Mouse (Mus musculus) thymus, postnatal 14 days (tissue): ENCODE data around the gene Harbi1.

Experiments used
- DNase-seq: peaks from one replicate; pipeline ENCODE4 v3.0.0; 2021

Gene Harbi1

GRCm38 (mm10) chr2:91718276-91718675 is 7.6 kb downstream of the Harbi1 start:
- no peak for DNase-seq

- no peak for DNase-seq
These were observed 12.7 kb downstream of the Harbi1 start for GRCm38 (mm10) chr2:91723382-91723781.

- DNase-seq: no peak
These were observed 13.3 kb downstream of the Harbi1 start for GRCm38 (mm10) chr2:91723951-91724350.

- DNase-seq: no peak
These were observed 14.1 kb downstream of the Harbi1 start for GRCm38 (mm10) chr2:91724716-91725115.

GRCm38 (mm10) chr2:91725476-91725875 is 14.8 kb downstream of the Harbi1 start:
- DNase-seq: peak; percentile 37

- no peak for DNase-seq
These were observed 16.4 kb downstream of the Harbi1 start for GRCm38 (mm10) chr2:91727011-91727410.

- DNase-seq: no peak
These were observed 18.9 kb downstream of the Harbi1 start for GRCm38 (mm10) chr2:91729571-91729970.

- DNase-seq: peak; percentile 86
These were observed 19.5 kb downstream of the Harbi1 start, which contains the start of gene Ambra1 for GRCm38 (mm10) chr2:91729971-91730821. Gene Ambra1 (plus strand): TSS chr2:91730134.

- no peak for DNase-seq
These were observed 24.6 kb downstream of the Harbi1 start for GRCm38 (mm10) chr2:91735221-91735620.

GRCm38 (mm10) chr2:91739586-91739985 is 28.9 kb downstream of the Harbi1 start:
- DNase-seq: no peak

- DNase-seq: no peak
These were observed 34.0 kb downstream of the Harbi1 start for GRCm38 (mm10) chr2:91744686-91745085.

GRCm38 (mm10) chr2:91749811-91750261 is 39.2 kb downstream of the Harbi1 start:
- DNase-seq: no peak
